Mouse (Mus musculus) cortical plate, adult 2 months (tissue): Measurements from ENCODE around the gene Mrc2. TPM values are rescaled to one million over a fixed set of nuclear protein-coding genes. Genes with fewer than 3 reads are reported as not detected.

Source experiments
- H3K27ac ChIP-seq: fragments of 200-500 bp; 2 replicates; pipeline ENCODE4 v1.5.1; 2012; ENCODE audit warnings: low read length, control low read depth, inconsistent platforms; ENCODE audit not compliant: insufficient read depth
- H3K4me1 ChIP-seq: fragments of 200-500 bp; 2 replicates; pipeline ENCODE4 v1.6.1; 2011; ENCODE audit warnings: low read length; ENCODE audit not compliant: control insufficient read depth, insufficient read depth
- H3K4me3 ChIP-seq: fragments of 200-500 bp; 2 replicates; pipeline ENCODE4 v1.5.1; 2011; ENCODE audit warnings: mild to moderate bottlenecking, low read length, control low read depth; ENCODE audit not compliant: insufficient read depth
- CTCF ChIP-seq: fragments of 200-500 bp; IDR thresholded peaks from 2 replicates; pipeline ENCODE4 v1.5.1; 2011; ENCODE audit warnings: mild to moderate bottlenecking, control low read depth, low read length; ENCODE audit not compliant: insufficient read depth; ENCODE audit errors: extremely low read depth
- POLR2A ChIP-seq: fragments of 200-500 bp; IDR thresholded peaks from 2 replicates; pipeline ENCODE4 v1.6.1; 2011; ENCODE audit warnings: mild to moderate bottlenecking, low read length, control low read depth; ENCODE audit not compliant: insufficient read depth; ENCODE audit errors: extremely low read depth
- polyA plus RNA-seq: library from polyadenylated mRNA; depleted of rRNA; stranded (reverse); fragments of >200 nt; gene quantifications from 2 replicates; pipeline ENCODE4 v1.2.3, GENCODE M21; 2012

Gene Mrc2
- polyA plus RNA-seq, 1 experiment = 6.0 TPM

DNA sequence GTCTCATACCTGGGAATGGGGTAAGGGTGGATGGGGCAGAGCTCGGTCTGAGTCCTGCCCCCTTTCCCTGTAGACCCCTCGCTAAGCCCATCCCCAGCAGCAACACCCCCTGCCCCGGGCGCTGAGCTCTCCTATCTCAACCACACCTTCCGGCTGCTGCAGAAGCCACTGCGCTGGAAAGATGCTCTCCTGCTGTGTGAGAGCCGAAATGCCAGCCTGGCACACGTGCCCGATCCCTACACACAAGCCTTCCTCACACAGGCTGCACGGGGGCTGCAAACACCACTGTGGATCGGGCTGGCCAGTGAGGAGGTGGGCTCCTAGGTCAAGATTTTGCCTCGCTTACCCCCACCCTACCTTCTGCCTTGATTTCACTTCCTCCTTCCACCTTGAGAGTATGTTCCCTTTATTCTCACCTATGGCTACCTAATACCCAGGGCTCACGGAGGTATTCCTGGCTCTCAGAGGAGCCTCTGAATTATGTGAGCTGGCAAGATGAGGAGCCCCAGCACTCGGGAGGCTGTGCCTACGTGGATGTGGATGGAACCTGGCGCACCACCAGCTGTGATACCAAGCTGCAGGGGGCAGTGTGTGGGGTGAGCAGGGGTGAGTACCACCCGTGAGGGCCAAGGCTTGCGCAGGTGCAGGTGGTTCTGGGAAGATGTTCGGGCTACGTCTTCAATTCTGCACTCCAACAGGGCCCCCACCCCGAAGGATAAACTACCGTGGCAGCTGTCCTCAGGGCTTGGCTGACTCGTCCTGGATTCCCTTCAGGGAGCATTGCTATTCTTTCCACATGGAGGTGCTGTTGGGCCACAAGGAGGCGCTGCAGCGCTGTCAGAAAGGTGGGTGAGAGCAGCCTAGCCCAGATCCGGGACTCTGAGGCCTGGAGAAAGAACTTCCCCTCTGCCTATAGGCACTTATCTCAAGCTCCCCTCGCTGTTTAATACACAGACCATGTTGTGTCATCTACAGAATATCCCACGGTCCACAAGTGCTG, 55.0 kb downstream of the Mrc2 start:
- H3K4me3 ChIP-seq = peak overlapping the region; percentile 24
- TF ChIP-seq POLR2A (no peak), CTCF (peak; percentile 88)
- no peaks in the 10 kb centered on the region for H3K4me1 ChIP-seq
- H3K27ac ChIP-seq = no peak overlapping the region

DNA sequence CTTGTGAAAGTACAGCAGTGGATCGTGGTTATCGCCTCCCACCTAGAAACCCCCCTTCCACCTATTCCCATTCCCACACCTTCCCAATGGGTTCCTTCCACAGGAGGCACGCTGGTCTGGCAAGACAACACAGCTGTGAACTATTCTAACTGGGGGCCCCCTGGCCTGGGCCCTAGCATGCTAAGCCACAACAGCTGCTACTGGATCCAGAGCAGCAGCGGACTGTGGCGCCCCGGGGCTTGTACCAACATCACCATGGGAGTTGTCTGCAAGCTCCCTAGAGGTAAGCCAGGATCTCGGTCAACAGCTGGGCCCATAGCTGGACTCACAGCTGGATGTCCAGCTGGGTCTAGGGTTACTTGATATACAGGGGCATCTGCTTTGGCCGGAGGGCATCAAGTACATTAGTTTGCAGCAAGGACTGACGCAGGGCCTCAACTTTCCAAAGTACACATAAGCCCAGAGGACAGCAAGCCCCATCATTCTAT, 56.1 kb downstream of the Mrc2 start:
- H3K4me1 ChIP-seq = no peaks in the 10 kb centered on the region
- no peak overlapping the region for H3K27ac ChIP-seq
- H3K4me3 ChIP-seq = no peak overlapping the region
- TF ChIP-seq POLR2A (no peak), CTCF (no peak)

DNA sequence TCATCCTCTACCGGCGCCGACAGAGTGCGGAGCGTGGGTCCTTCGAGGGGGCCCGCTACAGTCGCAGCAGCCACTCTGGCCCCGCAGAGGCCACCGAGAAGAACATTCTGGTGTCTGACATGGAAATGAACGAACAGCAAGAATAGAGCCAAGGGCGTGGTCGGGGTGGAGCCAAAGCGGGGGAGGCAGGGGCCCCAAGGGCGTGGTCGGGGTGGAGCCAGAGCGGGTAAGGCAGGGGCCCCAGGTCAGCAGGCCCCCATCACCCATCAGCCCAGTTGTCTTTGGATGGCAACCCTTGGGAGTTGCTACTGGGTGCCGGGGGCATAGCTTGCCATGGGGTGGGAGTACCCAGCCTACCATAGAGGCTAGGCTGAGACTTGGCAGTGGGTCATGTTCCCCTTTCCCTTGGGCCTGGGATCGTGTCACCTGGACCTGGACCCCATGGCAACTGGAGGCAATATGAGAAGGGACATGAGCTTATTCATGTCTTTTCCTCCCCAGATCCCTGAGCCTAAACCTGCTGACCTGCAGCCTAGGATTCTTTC, 57.4 kb downstream of the Mrc2 start:
- Histone ChIP-seq H3K4me1 (no peaks in the 10 kb centered on the region), H3K4me3 (no peak overlapping the region), H3K27ac (no peak overlapping the region)
- TF ChIP-seq CTCF (no peak), POLR2A (no peak)

DNA sequence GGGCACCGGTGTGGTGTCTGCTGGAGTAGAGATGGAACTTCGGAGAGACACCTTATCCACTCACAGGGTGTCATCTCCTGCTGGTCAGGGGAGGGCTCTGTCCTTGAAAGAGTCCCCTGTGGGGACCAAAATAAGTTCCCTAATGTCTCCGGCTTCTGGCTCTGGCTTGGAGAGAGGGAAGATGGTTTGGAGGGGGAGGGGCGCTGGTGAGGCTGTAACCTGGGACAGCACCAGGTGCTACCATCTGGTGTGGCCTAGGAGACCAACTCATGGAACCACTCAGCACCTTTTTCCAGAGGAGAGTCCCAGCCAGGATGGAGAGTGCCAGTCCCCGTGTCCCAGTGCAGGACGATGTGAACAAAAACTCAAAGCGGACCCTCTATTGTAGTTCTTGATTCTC, 58.2 kb downstream of the Mrc2 start:
- no peaks in the 10 kb centered on the region for H3K4me1 ChIP-seq
- no peak overlapping the region for H3K4me3 ChIP-seq
- TF ChIP-seq CTCF = no peak
- TF ChIP-seq POLR2A = no peak
- no peak overlapping the region for H3K27ac ChIP-seq

DNA sequence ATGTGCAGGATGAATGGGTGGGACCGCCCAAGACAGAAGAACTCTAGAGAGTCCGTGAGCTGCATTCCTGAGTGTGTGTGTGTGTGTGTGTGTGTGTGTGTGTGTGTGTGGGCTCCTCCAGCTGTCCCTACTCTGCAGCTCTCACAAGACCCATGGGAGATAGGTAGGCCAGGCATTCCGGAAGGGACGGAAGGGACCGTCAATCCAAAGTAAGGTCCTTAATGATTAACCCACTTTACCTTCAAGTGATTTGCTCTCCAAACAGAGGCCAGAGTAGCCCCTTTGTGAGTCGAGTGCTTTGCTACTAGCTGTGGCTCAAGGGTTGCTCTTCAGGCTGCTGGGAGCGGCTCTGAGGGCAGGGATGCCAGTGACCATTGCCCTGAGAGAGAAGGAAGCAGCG, 59.7 kb downstream of the Mrc2 start:
- no peak overlapping the region for H3K4me3 ChIP-seq
- no peak for TF ChIP-seq POLR2A
- no peak for TF ChIP-seq CTCF
- H3K27ac ChIP-seq = no peak overlapping the region
- H3K4me1 ChIP-seq = no peaks in the 10 kb centered on the region

DNA sequence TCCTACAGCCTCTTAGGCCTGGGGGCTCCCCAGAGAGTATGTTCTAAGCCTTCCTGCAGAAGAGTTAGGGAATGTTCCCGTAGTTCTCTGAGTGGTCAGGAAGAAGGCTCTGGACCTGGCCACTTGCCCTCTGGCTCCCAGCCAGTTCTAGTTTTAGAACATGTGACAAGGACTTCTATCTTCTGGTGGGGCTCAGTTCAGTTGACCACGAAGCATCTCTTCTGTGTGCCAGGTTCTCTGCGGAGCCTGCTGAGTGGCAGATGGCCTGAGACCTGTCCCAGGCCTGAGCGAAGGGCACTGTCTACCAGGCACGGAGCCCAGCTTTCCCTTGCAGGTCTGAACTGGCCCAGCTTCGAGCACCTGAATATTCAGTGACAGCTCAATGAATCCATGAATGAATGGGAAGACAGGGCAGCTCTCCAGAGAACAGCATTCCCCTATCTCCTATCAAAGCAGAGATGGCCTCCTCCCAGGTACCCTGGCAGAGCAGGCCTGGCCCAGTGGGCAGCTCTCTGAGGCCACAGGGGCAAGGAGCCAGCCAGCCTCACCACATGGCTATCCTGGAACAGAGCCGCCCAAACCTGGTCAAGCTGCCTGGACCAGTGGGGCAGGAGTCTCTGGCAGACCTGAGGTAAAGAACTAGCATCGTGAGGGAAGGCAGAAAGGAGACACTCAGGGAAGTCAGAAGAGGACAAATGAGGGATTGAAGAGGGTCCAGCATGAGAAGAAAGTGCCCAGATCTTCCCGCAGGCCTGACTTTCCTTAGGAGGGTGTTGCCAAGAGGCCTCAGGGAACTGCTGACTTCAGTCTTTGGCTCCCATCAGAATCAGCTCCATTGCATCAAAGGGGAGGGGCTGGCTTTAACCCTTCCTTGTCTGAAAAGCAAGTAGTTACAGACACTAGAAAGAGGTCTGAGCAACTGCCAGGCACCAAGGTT, 60.8 kb downstream of the Mrc2 start:
- H3K4me3 ChIP-seq = no peak overlapping the region
- H3K27ac ChIP-seq = no peak overlapping the region
- TF ChIP-seq CTCF (no peak), POLR2A (no peak)
- H3K4me1 ChIP-seq = no peaks in the 10 kb centered on the region

DNA sequence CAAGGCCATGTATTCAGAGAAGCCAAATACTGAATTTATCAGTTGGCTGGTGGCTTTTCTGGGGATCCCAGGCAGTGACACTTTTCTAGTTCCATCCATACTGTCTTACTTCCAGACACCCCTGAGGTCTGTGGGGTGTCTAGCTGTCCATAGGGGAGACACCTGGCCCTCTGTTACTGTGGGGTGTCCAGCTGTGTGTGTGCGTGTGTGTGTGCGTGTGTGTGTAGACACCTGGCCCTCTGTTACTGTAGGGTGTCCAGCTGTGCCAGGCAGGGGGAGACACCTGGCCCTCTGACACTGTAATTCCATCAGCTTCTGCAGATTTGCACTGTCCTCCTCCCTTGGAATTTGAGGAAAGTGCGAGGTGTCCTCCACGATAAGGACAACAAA, 61.4 kb downstream of the Mrc2 start:
- TF ChIP-seq CTCF = no peak
- no peak overlapping the region for H3K27ac ChIP-seq
- no peak overlapping the region for H3K4me3 ChIP-seq
- no peaks in the 10 kb centered on the region for H3K4me1 ChIP-seq

DNA sequence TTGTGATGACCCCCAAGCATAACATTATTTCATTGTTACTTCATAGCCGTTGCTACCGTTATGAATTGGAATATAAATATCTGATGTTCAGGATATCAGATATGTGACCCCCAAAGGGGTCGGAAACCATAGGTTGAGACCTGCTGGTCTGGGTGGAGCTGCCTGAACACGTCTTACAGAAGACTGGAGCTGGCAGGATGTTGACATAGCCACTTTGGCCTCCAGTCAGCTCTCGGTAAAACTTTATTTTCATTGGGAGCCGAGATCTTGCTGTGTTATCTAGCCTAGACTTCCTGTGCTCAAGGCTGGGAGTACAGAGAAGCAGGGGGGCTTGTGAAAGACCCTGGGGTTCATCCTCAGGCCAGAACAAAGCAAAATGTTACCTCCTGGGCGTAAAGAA, 63.9 kb downstream of the Mrc2 start:
- no peak overlapping the region for H3K4me3 ChIP-seq
- no peaks in the 10 kb centered on the region for H3K4me1 ChIP-seq
- no peak overlapping the region for H3K27ac ChIP-seq
- TF ChIP-seq CTCF (no peak), POLR2A (no peak)

DNA sequence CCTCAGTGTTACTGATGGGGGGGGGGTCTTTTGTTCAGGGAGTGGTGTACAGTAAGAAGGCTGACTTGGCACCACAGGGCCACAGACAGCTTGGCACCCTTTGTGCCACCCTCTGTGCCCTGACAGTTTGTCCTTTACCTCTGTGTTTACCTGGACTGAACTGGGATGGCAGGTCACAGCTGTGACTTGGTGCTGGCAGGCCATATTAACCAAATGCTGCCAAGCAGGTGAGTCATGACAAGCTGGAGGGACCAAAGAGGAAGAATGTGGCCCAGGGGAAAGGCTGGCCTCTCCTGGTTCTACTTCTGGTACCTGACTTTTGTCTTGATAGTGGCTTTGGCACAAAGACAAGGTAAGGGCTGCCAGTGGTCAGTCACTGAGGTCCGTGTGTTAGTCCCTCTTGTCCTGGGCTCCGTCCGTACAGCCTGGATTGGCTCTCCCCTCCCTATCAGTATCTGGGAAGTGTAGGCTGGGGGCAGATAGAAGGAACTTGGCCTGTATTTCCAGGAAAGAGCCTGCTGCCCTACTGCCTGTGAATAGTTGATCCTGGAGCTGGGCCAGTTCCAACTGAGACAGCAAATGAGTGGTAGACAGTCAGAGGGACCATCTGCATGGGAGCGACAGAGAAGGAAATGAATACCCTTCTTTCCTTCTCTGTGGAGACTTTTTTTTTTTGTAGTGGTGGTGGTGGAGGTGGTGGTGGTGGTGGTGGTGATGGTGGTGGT, 69.8 kb downstream of the Mrc2 start:
- peaks cover 4% of the 10 kb centered on the region for H3K4me1 ChIP-seq
- TF ChIP-seq POLR2A = no peak
- no peak for TF ChIP-seq CTCF
- H3K27ac ChIP-seq = no peak overlapping the region
- no peak overlapping the region for H3K4me3 ChIP-seq
